Mouse (Mus musculus) liver, adult (tissue): ENCODE data around the gene A930004D18Rik.
A peak's percentile ranks its signal among the peaks of the same experiment; 100 is the strongest.

ENCODE experiments used
- GATA4 ChIP-seq: IDR thresholded peaks from 2 replicates; pipeline ENCODE4 v1.6.1; 2014; ENCODE audit warnings: mild to moderate bottlenecking, low read length; ENCODE audit not compliant: insufficient replicate concordance

The A930004D18Rik gene

GRCm38 (mm10) chr2:18032538-18032895, 5.0 kb downstream of the A930004D18Rik start:
- no peak for TF ChIP-seq GATA4

- TF ChIP-seq GATA4 = no peak
These were observed 5.6 kb downstream of the A930004D18Rik start for GRCm38 (mm10) chr2:18031831-18032537.

- no peak for TF ChIP-seq GATA4
These were observed 6.2 kb downstream of the A930004D18Rik start for GRCm38 (mm10) chr2:18031271-18031821.

- TF ChIP-seq GATA4 = no peak
These were observed 7.0 kb downstream of the A930004D18Rik start for GRCm38 (mm10) chr2:18030581-18030980.

- no peak for TF ChIP-seq GATA4
These were observed 7.9 kb downstream of the A930004D18Rik start for GRCm38 (mm10) chr2:18029656-18030055.

- no peak for TF ChIP-seq GATA4
These were observed 9.2 kb downstream of the A930004D18Rik start for GRCm38 (mm10) chr2:18028140-18029021.

GRCm38 (mm10) chr2:18027448-18028139, 9.9 kb downstream of the A930004D18Rik start:
- TF ChIP-seq GATA4 = peak; percentile 51; the same call in 1 of the 2 replicates

- TF ChIP-seq GATA4 = no peak
These were observed 11.2 kb downstream of the A930004D18Rik start for GRCm38 (mm10) chr2:18026116-18026947.

GRCm38 (mm10) chr2:18025781-18026115, 11.8 kb downstream of the A930004D18Rik start:
- TF ChIP-seq GATA4 = no peak

GRCm38 (mm10) chr2:18025116-18025515, 12.4 kb downstream of the A930004D18Rik start:
- TF ChIP-seq GATA4 = no peak

GRCm38 (mm10) chr2:18022886-18023285, 14.7 kb downstream of the A930004D18Rik start:
- no peak for TF ChIP-seq GATA4

- no peak for TF ChIP-seq GATA4
These were observed 18.4 kb downstream of the A930004D18Rik start for GRCm38 (mm10) chr2:18019122-18019521.

- no peak for TF ChIP-seq GATA4
These were observed 20.2 kb downstream of the A930004D18Rik start for GRCm38 (mm10) chr2:18017321-18017720.

GRCm38 (mm10) chr2:18016639-18017038, 20.9 kb downstream of the A930004D18Rik start:
- no peak for TF ChIP-seq GATA4

GRCm38 (mm10) chr2:18015581-18015980, 22.0 kb downstream of the A930004D18Rik start:
- TF ChIP-seq GATA4 = no peak

GRCm38 (mm10) chr2:18012866-18013265, 24.7 kb downstream of the A930004D18Rik start:
- no peak for TF ChIP-seq GATA4
